Mouse (Mus musculus): ENCODE data around the gene Gm15155.

GRCm38 (mm10) chrX:155624341-155624841 is at the start of gene Gm15155:
- TF ChIP-seq CTCF (IDR thresholded peaks at IDR 0.05; ENCODE audit: borderline replicate concordance, insufficient read depth, low read depth, low read length) (no peak), POLR2A (IDR thresholded peaks at IDR 0.05; ENCODE audit: borderline replicate concordance, insufficient read depth, low read length) (no peak)

All from cerebellum, adult 2 months (tissue).